Mouse (Mus musculus): ENCODE measurements at regions not wholly inside any gene's neighbourhood (a gene's known extent, or its start where the extent isn't known, plus 50 kb on each side); places are given as distances from the start of the nearest gene placed in this dataset.

GRCm38 (mm10) chr1:78050231-78050630 is 146.7 kb downstream of the Pax3 start:
- H3K4me3 ChIP-seq (ENCODE audit: insufficient read depth, low read length), result no peak overlapping the region
- H3K27ac ChIP-seq (ENCODE audit: insufficient read depth, low read length), result no peak overlapping the region
- no peaks in the 10 kb centered on the region; the same call in 1 of the 2 replicates for H3K4me1 ChIP-seq (ENCODE audit: control insufficient read depth, insufficient read depth, low read length)
- TF ChIP-seq CTCF (IDR thresholded peaks at IDR 0.05; ENCODE audit: borderline replicate concordance, insufficient read depth, low read length), result no peak
- TF ChIP-seq POLR2A (IDR thresholded peaks at IDR 0.05; ENCODE audit: low read depth, low read length), result no peak

DNA sequence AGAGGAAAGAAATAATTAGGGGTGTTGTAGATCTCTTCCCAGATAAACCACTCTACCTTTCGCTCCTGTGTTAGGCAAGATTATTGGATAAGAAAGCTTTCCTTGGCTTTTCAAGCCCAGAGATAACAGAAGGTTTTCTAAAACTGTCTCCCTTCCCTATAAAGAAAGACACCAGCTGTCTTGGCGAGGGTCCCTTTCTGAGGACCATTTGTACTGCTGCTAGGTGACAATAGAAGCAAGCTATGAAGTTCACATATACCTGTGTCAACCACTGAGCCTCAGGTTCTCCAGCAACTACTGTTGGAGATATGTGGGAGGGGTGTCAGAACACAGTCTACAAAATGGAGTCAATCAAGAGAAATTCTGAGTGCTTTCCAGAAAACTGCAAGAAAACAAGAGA is 164.6 kb downstream of the Pax3 start:
- H3K4me1 ChIP-seq (ENCODE audit: control insufficient read depth, insufficient read depth, low read length), result no peaks in the 10 kb centered on the region
- no peak overlapping the region for H3K4me3 ChIP-seq (ENCODE audit: insufficient read depth, low read length)
- TF ChIP-seq CTCF (IDR thresholded peaks at IDR 0.05; ENCODE audit: borderline replicate concordance, insufficient read depth, low read length) (no peak), POLR2A (IDR thresholded peaks at IDR 0.05; ENCODE audit: low read depth, low read length) (no peak)
- no peak overlapping the region for H3K27ac ChIP-seq (ENCODE audit: insufficient read depth, low read length)

DNA sequence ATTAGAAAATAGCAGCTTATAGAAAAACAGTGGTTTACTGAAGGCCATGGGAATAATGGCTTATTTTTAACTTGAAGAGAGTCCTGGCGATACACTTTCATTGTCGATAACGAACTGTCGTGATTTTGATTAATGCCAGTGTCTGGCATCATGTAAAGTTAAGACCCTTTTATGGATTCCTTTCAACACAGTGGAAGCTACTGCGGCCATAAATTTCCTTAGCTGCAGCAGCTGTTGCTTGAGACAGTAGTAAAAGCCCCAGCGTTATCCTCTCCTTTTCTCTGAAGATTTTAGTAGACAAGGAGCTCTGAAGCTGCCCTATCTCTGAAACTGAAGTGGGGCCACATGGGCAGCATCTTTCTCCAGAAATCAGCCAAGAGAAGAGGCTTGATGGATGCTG is 175.2 kb downstream of the Pax3 start:
- TF ChIP-seq POLR2A (IDR thresholded peaks at IDR 0.05; ENCODE audit: low read depth, low read length) (no peak), CTCF (IDR thresholded peaks at IDR 0.05; ENCODE audit: borderline replicate concordance, insufficient read depth, low read length) (no peak)
- Histone ChIP-seq H3K4me3 (ENCODE audit: insufficient read depth, low read length) (no peak overlapping the region), H3K4me1 (ENCODE audit: control insufficient read depth, insufficient read depth, low read length) (peaks cover 5% of the 10 kb centered on the region; the same call in 1 of the 2 replicates), H3K27ac (ENCODE audit: insufficient read depth, low read length) (peak overlapping the region; percentile 54)

- TF ChIP-seq CTCF (IDR thresholded peaks at IDR 0.05; ENCODE audit: borderline replicate concordance, insufficient read depth, low read length) (no peak), POLR2A (IDR thresholded peaks at IDR 0.05; ENCODE audit: low read depth, low read length) (no peak)
- Histone ChIP-seq H3K4me3 (ENCODE audit: insufficient read depth, low read length) (no peak overlapping the region), H3K4me1 (ENCODE audit: control insufficient read depth, insufficient read depth, low read length) (peaks cover 5% of the 10 kb centered on the region; the same call in 1 of the 2 replicates), H3K27ac (ENCODE audit: insufficient read depth, low read length) (0 out of 2 replicates have a peak overlapping the region, but pooled peaks have one; percentile 4)
Measured at GRCm38 (mm10) chr1:78021014-78021413, 175.9 kb downstream of the Pax3 start.

DNA sequence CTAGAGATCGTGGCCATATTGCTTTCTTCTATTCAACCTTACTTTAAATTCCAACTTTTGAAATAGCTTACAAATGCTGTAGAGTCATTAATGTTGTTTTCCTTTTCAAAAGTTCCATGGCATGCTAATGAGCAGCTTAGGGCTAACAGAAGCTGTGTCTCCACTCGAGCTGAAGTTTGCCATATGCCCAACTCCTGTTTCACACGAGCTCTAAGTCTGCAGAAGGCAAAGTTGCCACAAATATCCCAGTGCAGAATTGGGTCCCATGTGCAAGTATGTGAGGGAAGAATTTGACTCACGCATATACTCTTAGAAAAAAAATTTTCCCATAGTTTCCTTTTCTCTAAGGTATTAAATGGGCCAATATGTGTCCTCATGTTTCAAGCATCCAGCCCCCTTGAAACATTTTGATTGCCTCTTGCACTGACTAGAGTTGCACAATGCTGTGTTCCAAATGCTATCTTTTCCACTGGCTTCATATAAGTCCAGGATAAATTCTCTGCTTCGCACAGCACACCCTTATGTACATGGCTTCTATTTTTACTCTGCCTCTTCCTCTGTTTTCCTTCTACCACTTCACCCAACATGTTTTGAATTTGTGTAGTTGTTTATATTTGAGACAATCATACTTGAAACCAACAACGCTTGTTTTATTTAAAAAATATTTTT is 178.9 kb downstream of the Pax3 start:
- Histone ChIP-seq H3K27ac (ENCODE audit: insufficient read depth, low read length) (peak overlapping the region; percentile 23; the same call in 1 of the 2 replicates), H3K4me3 (ENCODE audit: insufficient read depth, low read length) (no peak overlapping the region), H3K4me1 (ENCODE audit: control insufficient read depth, insufficient read depth, low read length) (peaks cover 5% of the 10 kb centered on the region; the same call in 1 of the 2 replicates)
- TF ChIP-seq CTCF (IDR thresholded peaks at IDR 0.05; ENCODE audit: borderline replicate concordance, insufficient read depth, low read length) (no peak), POLR2A (IDR thresholded peaks at IDR 0.05; ENCODE audit: low read depth, low read length) (no peak)

DNA sequence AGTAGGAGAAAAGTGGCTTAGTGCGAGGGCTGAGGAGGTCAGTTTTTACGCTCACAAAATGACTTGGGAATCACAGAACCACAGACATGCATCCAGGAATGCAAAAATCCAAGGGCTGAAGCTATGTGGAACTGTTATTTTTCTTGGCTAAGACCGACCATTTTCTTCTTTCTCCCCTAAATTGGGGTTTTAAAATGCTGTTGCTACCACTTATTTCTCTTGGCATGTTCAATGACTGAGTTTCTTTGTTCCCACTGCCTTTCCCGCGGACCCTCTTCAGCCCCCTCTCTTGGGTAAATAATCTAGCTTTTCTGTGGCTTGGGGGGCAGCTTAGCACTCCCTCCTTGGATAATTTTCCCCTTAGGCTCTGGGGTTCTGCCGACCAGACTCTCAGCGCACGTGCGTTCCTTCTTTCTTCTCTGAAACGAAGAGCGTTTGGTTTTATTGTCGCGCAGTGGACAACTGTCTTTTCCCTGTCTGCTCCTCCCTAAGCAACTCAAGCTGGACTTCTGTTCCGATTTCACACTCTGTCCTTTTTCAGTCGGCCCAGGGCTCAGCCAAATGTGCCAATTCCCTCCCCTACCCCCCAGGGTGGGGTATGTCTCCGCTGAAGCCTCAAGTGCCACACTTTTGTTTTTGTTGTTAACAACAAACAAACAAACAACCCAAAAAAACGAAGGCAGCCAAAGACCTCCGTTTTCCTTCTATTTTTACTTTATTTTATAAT is 180.2 kb downstream of the Pax3 start:
- Histone ChIP-seq H3K27ac (ENCODE audit: insufficient read depth, low read length) (peak overlapping the region; percentile 63), H3K4me1 (ENCODE audit: control insufficient read depth, insufficient read depth, low read length) (peaks cover 5% of the 10 kb centered on the region; the same call in 1 of the 2 replicates), H3K4me3 (ENCODE audit: insufficient read depth, low read length) (no peak overlapping the region)
- TF ChIP-seq POLR2A (IDR thresholded peaks at IDR 0.05; ENCODE audit: low read depth, low read length), result no peak
- TF ChIP-seq CTCF (IDR thresholded peaks at IDR 0.05; ENCODE audit: borderline replicate concordance, insufficient read depth, low read length), result no peak

GRCm38 (mm10) chr1:78015999-78016398 is 180.9 kb downstream of the Pax3 start:
- no peak overlapping the region for H3K4me3 ChIP-seq (ENCODE audit: insufficient read depth, low read length)
- no peak for TF ChIP-seq CTCF (IDR thresholded peaks at IDR 0.05; ENCODE audit: borderline replicate concordance, insufficient read depth, low read length)
- no peak for TF ChIP-seq POLR2A (IDR thresholded peaks at IDR 0.05; ENCODE audit: low read depth, low read length)
- H3K4me1 ChIP-seq (ENCODE audit: control insufficient read depth, insufficient read depth, low read length), result peaks cover 3% of the 10 kb centered on the region; the same call in 1 of the 2 replicates
- peak overlapping the region; percentile 21; the same call in 1 of the 2 replicates for H3K27ac ChIP-seq (ENCODE audit: insufficient read depth, low read length)

DNA sequence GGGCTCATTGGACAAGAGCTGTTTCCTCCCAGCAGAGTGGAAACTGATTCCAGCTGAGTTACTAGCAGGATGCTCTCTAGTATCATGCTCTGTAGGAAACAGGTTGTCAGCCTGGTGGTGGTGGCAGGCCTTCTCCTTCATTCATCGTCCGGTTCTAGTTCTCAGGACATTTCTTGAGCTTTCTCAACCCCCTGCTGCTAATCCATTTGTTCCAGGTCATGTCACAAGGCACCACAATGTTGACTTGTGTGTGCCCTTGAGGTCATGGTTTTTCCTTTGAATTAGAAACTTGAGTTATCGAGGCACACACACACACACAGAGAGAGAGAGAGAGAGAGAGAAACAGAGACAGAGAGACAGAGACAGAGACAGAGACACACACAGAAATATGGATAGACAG is 183.5 kb downstream of the Pax3 start:
- H3K27ac ChIP-seq (ENCODE audit: insufficient read depth, low read length), result no peak overlapping the region
- H3K4me1 ChIP-seq (ENCODE audit: control insufficient read depth, insufficient read depth, low read length), result peaks cover 2% of the 10 kb centered on the region; the same call in 1 of the 2 replicates
- H3K4me3 ChIP-seq (ENCODE audit: insufficient read depth, low read length), result no peak overlapping the region
- TF ChIP-seq CTCF (IDR thresholded peaks at IDR 0.05; ENCODE audit: borderline replicate concordance, insufficient read depth, low read length), result no peak
- no peak for TF ChIP-seq POLR2A (IDR thresholded peaks at IDR 0.05; ENCODE audit: low read depth, low read length)

DNA sequence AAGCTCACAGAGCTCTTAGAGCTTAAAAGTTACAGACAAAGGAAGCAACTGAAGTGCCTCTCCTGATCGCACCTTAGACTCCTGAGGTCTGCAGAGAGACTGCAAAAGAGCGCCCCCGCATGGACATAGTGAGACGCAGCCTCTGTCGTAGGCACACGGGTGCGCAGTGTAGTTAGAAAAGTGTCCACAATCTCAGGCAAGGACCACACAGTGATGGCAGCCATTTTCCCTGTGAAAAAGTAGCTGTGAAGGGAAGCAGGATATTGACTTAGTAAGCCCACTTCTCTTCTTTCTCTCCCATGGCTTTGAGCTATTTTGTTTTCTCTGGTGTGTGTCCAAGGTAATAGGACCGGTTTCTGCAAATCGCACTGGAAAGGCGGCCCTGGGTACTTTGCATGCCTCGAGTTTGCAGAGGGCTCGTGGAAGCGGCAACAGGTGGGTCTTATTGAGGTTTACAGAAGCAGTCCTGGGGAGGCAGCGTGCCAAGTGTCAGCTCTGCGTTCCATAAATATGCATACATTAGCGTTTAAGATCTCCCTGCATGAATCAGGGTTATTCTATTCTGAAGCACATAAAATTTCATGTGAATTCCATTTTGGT is 188.0 kb downstream of the Pax3 start:
- TF ChIP-seq CTCF (IDR thresholded peaks at IDR 0.05; ENCODE audit: borderline replicate concordance, insufficient read depth, low read length), result peak; percentile 60; the same call in 1 of the 2 replicates
- no peak for TF ChIP-seq POLR2A (IDR thresholded peaks at IDR 0.05; ENCODE audit: low read depth, low read length)
- Histone ChIP-seq H3K27ac (ENCODE audit: insufficient read depth, low read length) (no peak overlapping the region), H3K4me1 (ENCODE audit: control insufficient read depth, insufficient read depth, low read length) (no peaks in the 10 kb centered on the region), H3K4me3 (ENCODE audit: insufficient read depth, low read length) (no peak overlapping the region)
